Mouse (Mus musculus) kidney, postnatal 0 days (tissue): ENCODE data around the gene Ccdc92b. TPM values are rescaled to one million over a fixed set of nuclear protein-coding genes. Genes with fewer than 3 reads are reported as not detected.
"Not testable (repeated sequence)": the region's sequence is repeated elsewhere in the genome, so short reads cannot be mapped to it uniquely, and the experiment has no call there.

Source experiments
- ATAC-seq: fragments of 200-750 bp; cut with Nextera tagmentation; replicated peaks from 2 replicates; pipeline ENCODE4 v1.8.0; 2017; ENCODE audit warnings: low read depth, moderate number of reproducible peaks, moderate TSS enrichment, moderate library complexity; ENCODE audit not compliant: low FRiP score
- DNase-seq: peaks from one replicate; pipeline ENCODE4 v3.0.0-alpha.2; 2016; ENCODE audit warnings: low spot score
- H3K27ac ChIP-seq: fragments of 300-500 bp; sonication (generic); 2 replicates; pipeline ENCODE4 v1.5.1; 2014; ENCODE audit warnings: mild to moderate bottlenecking
- H3K27me3 ChIP-seq: fragments of 300-500 bp; sonication (generic); 2 replicates; pipeline ENCODE4 v1.6.1; 2014; ENCODE audit warnings: low read length, mixed read lengths; ENCODE audit not compliant: insufficient read depth
- H3K36me3 ChIP-seq: fragments of 300-500 bp; sonication (generic); 2 replicates; pipeline ENCODE4 v1.6.1; 2014; ENCODE audit warnings: low read length, mixed read lengths; ENCODE audit not compliant: insufficient read depth
- H3K4me1 ChIP-seq: fragments of 300-500 bp; sonication (generic); replicated peaks from 2 replicates; pipeline ENCODE4 v1.6.1; 2014; ENCODE audit warnings: antibody characterized with exemption, low read length, mixed read lengths; ENCODE audit not compliant: insufficient read depth
- H3K4me2 ChIP-seq: fragments of 300-500 bp; sonication (generic); 2 replicates; pipeline ENCODE4 v1.6.1; 2014; ENCODE audit warnings: mild to moderate bottlenecking, low read length, moderate library complexity, mixed read lengths
- H3K4me3 ChIP-seq: fragments of 300-500 bp; sonication (generic); replicated peaks from 2 replicates; pipeline ENCODE4 v1.5.1; 2014; ENCODE audit warnings: low read depth, low read length
- H3K9ac ChIP-seq: fragments of 300-500 bp; sonication (generic); 2 replicates; pipeline ENCODE4 v1.6.1; 2014; ENCODE audit warnings: low read depth, low read length
- H3K9me3 ChIP-seq: fragments of 300-500 bp; sonication (generic); replicated peaks from 2 replicates; pipeline ENCODE4 v1.6.1; 2016; ENCODE audit warnings: low read length, inconsistent platforms, mixed read lengths
- CTCF ChIP-seq: IDR thresholded peaks from 2 replicates; pipeline ENCODE4 v1.5.1; 2016; ENCODE audit warnings: antibody characterized with exemption, low read depth, mild to moderate bottlenecking, moderate library complexity
- WGBS: fragments of 180-500 bp; shearing (Covaris S2); extraction: QIAGEN DNeasy Blood & Tissue Kit; methylation state at CpG from one replicate; pipeline ENCODE4 v1.1.7; 2014; 5-methylcytosine and 5-hydroxymethylcytosine counted together
- polyA plus RNA-seq: library from polyadenylated mRNA; unstranded; fragments of >200 nt; fragmentation: Nextera tagmentation; extraction: Ambion mirVana; gene quantifications from 2 replicates; pipeline ENCODE4 v1.2.1, GENCODE M21; 2015

Ccdc92b gene
- polyA plus RNA-seq, 1 experiment from 2014 or later = 0.33 TPM

DNA sequence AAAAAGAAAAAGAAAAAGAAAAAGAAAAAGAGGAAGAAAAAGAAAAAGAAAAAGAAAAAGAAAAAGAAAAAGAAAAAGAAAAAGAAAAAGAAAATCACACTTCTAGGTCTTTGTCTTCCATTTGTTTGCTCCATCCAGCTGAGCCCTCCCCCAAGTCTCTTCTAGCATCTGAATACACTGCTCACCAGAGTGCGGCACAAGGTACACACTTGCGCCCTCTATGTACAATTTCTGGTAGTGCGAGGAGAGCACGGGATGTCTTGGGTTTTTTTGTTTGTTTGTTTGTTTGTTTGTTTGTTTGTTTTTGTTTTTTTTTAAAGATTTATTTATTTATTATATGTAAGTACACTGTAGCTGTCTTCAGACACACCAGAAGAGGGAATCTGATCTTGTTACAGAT lies 38.1 kb upstream of the Ccdc92b start:
- not testable (repeated sequence) for H3K27ac ChIP-seq, DNase-seq, H3K27me3 ChIP-seq, H3K4me2 ChIP-seq, ATAC-seq, H3K36me3 ChIP-seq, H3K4me1 ChIP-seq, H3K9ac ChIP-seq, H3K9me3 ChIP-seq, H3K4me3 ChIP-seq
- WGBS = 50% methylated on average over 4 of the region's 4 CpGs
- TF ChIP-seq CTCF = peak; percentile 31; the same call in 1 of the 2 replicates

DNA sequence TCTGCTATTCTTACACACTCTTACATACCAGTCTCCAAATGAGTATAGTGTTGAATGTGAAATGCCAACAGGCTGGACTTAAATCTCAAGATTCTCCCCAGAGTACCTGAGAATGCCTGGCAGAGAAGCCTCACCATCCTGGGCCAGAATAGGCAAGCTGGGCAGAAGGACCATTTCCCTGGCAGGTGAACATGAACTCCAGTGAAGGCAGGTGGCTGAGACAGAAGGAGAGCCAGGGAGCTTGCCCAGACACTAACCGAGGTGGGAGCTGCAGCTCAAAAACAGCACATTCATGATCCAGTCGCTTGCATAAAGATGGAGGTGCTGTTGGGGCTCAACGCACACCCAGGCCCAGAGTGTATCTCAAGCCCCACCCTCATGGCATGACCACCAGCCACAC lies 36.9 kb upstream of the Ccdc92b start:
- Histone ChIP-seq H3K4me2 (no peak overlapping the region), H3K36me3 (no peaks in the 10 kb centered on the region), H3K9me3 (no peaks in the 10 kb centered on the region), H3K9ac (no peak overlapping the region), H3K4me3 (no peak overlapping the region), H3K27ac (no peak overlapping the region), H3K27me3 (no peaks in the 10 kb centered on the region), H3K4me1 (no peaks in the 10 kb centered on the region)
- DNase-seq (no peak), ATAC-seq (no peak)
- WGBS = 81% methylated on average over 3 of the region's 3 CpGs
- no peak for TF ChIP-seq CTCF

DNA sequence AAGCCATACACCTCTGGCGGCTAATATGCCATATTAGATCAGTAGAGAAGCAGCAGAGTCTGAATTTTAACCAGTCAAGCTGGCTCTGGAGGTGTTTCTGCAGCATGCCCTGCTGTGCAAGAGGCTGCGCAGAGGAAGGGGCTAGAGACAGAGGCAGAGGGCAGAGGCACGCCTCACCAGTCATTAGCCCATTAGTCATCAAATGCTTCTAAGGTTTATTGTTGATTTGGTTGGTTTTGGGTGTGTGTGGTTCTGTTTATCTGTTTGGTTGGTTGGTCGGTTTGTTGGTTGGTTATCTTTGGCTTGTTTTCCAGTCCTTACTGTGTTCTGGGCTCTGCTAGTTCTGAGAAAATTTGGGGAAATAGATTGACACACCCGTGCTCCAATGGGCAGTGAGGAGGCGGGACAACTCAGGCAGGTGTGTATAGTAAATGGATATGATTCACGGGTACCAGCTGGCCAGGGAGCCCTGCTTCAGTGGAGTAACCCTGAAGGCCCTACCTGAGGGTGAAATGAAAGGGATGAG lies 35.5 kb upstream of the Ccdc92b start:
- peaks cover 4% of the 10 kb centered on the region; the same call in 1 of the 2 replicates for H3K27me3 ChIP-seq
- H3K9me3 ChIP-seq = no peaks in the 10 kb centered on the region
- no peak overlapping the region for H3K4me3 ChIP-seq
- DNase-seq (no peak), ATAC-seq (no peak)
- WGBS = 67% methylated on average over 7 of the region's 7 CpGs
- H3K4me2 ChIP-seq = no peak overlapping the region
- no peak overlapping the region for H3K27ac ChIP-seq
- H3K36me3 ChIP-seq = no peaks in the 10 kb centered on the region
- no peak overlapping the region for H3K9ac ChIP-seq
- no peak for TF ChIP-seq CTCF
- no peaks in the 10 kb centered on the region for H3K4me1 ChIP-seq

GRCm38 (mm10) chr11:74584946-74585723 lies 34.3 kb upstream of the Ccdc92b start:
- no peak overlapping the region for H3K9ac ChIP-seq
- no peak overlapping the region for H3K27ac ChIP-seq
- H3K4me2 ChIP-seq = no peak overlapping the region
- no peak for TF ChIP-seq CTCF
- H3K36me3 ChIP-seq = no peaks in the 10 kb centered on the region
- H3K9me3 ChIP-seq = no peaks in the 10 kb centered on the region
- DNase-seq (peak; percentile 68), ATAC-seq (no peak)
- H3K27me3 ChIP-seq = peaks cover 16% of the 10 kb centered on the region
- no peaks in the 10 kb centered on the region; the same call in 1 of the 2 replicates for H3K4me1 ChIP-seq
- 56% methylated on average over 10 of the region's 10 CpGs for WGBS
- H3K4me3 ChIP-seq = no peak overlapping the region

DNA sequence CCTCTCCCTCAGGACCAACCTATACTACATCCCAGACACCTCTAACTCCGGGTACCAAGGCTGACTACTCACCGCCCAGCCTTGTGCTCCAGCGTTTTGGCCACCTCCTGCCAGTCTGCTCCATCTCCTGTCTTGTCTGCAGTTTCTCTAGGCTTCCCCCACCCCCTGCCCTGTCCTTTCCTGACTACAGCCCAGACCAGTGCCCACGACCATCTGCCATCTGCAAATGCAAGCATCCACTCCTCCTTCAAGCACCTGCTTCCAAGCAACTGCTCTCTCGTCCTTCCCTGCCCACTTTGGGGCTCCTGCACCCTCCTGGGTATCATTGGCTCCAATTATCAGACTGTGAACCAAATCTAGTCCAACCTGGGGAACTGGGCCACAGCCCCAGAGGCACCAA lies 33.0 kb upstream of the Ccdc92b start:
- no peak overlapping the region for H3K4me3 ChIP-seq
- H3K9me3 ChIP-seq = no peaks in the 10 kb centered on the region
- no peak overlapping the region for H3K9ac ChIP-seq
- 64% methylated on average over 5 of the region's 5 CpGs for WGBS
- no peaks in the 10 kb centered on the region for H3K36me3 ChIP-seq
- no peak for DNase-seq
- TF ChIP-seq CTCF = no peak
- H3K4me1 ChIP-seq = no peaks in the 10 kb centered on the region; the same call in 1 of the 2 replicates
- peaks cover 29% of the 10 kb centered on the region for H3K27me3 ChIP-seq
- H3K27ac ChIP-seq = no peak overlapping the region
- ATAC-seq = no peak
- no peak overlapping the region for H3K4me2 ChIP-seq

- Histone ChIP-seq H3K27ac (no peak overlapping the region), H3K9ac (no peak overlapping the region), H3K4me3 (peak overlapping the region; percentile 26), H3K36me3 (no peaks in the 10 kb centered on the region), H3K4me2 (peak overlapping the region; percentile 52), H3K9me3 (no peaks in the 10 kb centered on the region), H3K4me1 (no peaks in the 10 kb centered on the region; the same call in 1 of the 2 replicates), H3K27me3 (peaks cover 29% of the 10 kb centered on the region)
- no peak for DNase-seq
- ATAC-seq = no peak
- 2% methylated on average over 66 of the region's 66 CpGs for WGBS
- no peak for TF ChIP-seq CTCF
These were observed 29.8 kb upstream of the Ccdc92b start for GRCm38 (mm10) chr11:74589401-74590238.
